15 mouse cellular contexts compared by ENCODE assay signal in genomic region chr8:109903909-109904469, GRCm38 (mm10). TPM values are rescaled to one million over a fixed set of nuclear protein-coding genes. Genes with fewer than 3 reads are reported as not detected.
DNase-seq lines count a peak whose midpoint lies in the region; ATAC-seq and TF ChIP-seq lines count a peak whose summit lies in the region.
"Had no signal": no experiment of that assay in that cellular context is flagged by ENCODE, and none has a peak within 500 bp of the region (broad histone marks: within the 10 kb centered on the region; RNA-seq: fewer than 3 reads in every experiment).

No protein-coding gene starts in this region.

- no peak for TF ChIP-seq POLR2A in limb, embryonic 14.5 days (IDR thresholded peaks at IDR 0.05; ENCODE audit: borderline replicate concordance, extremely low read depth, insufficient read depth, insufficient read length)

- no peaks in the 10 kb centered on the region for H3K4me1 ChIP-seq in limb, embryonic 14.5 days (ENCODE audit: control insufficient read depth, insufficient read depth, low read length)
- H3K4me1 ChIP-seq in limb, embryonic 10.5 days, result no peaks in the 10 kb centered on the region
- H3K4me1 ChIP-seq: embryonic facial prominence, embryonic 13.5 days; heart, embryonic 13.5 days; hindbrain, embryonic 13.5 days; stomach, embryonic 15.5 days had no signal

- H3K27me3 ChIP-seq in limb, embryonic 14.5 days (ENCODE audit: control insufficient read depth, insufficient read depth, low read length), result no peaks in the 10 kb centered on the region
- H3K27me3 ChIP-seq in limb, embryonic 10.5 days (ENCODE audit: low read depth, poor library complexity, severe bottlenecking), result no peaks in the 10 kb centered on the region
- H3K27me3 ChIP-seq: embryonic facial prominence, embryonic 13.5 days; heart, embryonic 13.5 days; hindbrain, embryonic 13.5 days; stomach, embryonic 15.5 days had no signal

- H3K4me2 ChIP-seq in limb, embryonic 14.5 days (replicated peaks; ENCODE audit: low read depth, low read length, severe bottlenecking), result no peak overlapping the region
- H3K4me2 ChIP-seq: embryonic facial prominence, embryonic 13.5 days; heart, embryonic 13.5 days; hindbrain, embryonic 13.5 days; stomach, embryonic 15.5 days had no signal

- H3K4me3 ChIP-seq in limb, embryonic 14.5 days (replicated peaks; ENCODE audit: low read length), result no peak overlapping the region
- H3K4me3 ChIP-seq in limb, embryonic 10.5 days, result no peak overlapping the region
- H3K4me3 ChIP-seq: embryonic facial prominence, embryonic 13.5 days; heart, embryonic 13.5 days; hindbrain, embryonic 13.5 days; stomach, embryonic 15.5 days had no signal

- no peak overlapping the region for H3K9ac ChIP-seq in limb, embryonic 14.5 days (ENCODE audit: low read depth, low read length, severe bottlenecking)
- H3K9ac ChIP-seq: embryonic facial prominence, embryonic 13.5 days; heart, embryonic 13.5 days; hindbrain, embryonic 13.5 days; stomach, embryonic 15.5 days had no signal

- peaks cover 28% of the 10 kb centered on the region for H3K36me3 ChIP-seq in limb, embryonic 14.5 days (ENCODE audit: control insufficient read depth, insufficient read depth, low read length)
- peaks cover 41% of the 10 kb centered on the region for H3K36me3 ChIP-seq in limb, embryonic 10.5 days

- no peak overlapping the region for H3K27ac ChIP-seq in limb, embryonic 14.5 days (replicated peaks; ENCODE audit: low read depth, low read length)
- no peak overlapping the region for H3K27ac ChIP-seq in limb, embryonic 10.5 days
- H3K27ac ChIP-seq: embryonic facial prominence, embryonic 13.5 days; heart, embryonic 13.5 days; hindbrain, embryonic 13.5 days; macrophage; stomach, embryonic 15.5 days had no signal

- H3K9me3 ChIP-seq in limb, embryonic 14.5 days (ENCODE audit: control insufficient read depth, low read length), result no peaks in the 10 kb centered on the region
- H3K9me3 ChIP-seq in limb, embryonic 10.5 days (replicated peaks), result no peaks in the 10 kb centered on the region
- H3K9me3 ChIP-seq: embryonic facial prominence, embryonic 13.5 days; heart, embryonic 13.5 days; hindbrain, embryonic 13.5 days; stomach, embryonic 15.5 days had no signal

- no peak for ATAC-seq in limb, embryonic 14.5 days (ENCODE audit: low FRiP score, low read depth)
- ATAC-seq: activated CD4-positive, CD25-positive, alpha-beta regulatory T cell, adult 4 months had no signal

- DNase-seq in cerebellum, adult 18-20 months, result peak; percentile 15 to 22
- no peak for DNase-seq in cerebellum, adult 11-12 months
- peak; percentile 9 for DNase-seq in limb, embryonic 14.5 days (ENCODE audit: low spot score)
- DNase-seq in limb, embryonic 10.5 days (ENCODE audit: low spot score), result no peak
- DNase-seq in layer of hippocampus, postnatal 36 days, result peak; percentile 20 to 23
- DNase-seq in right cerebral cortex, postnatal 4 days, result peak; percentile 13
- no peak for DNase-seq in kidney, postnatal 25 days
- DNase-seq in heart, adult 11 months, result no peak
- DNase-seq: liver had no signal

- 75% methylated on average over 10 of the region's 10 CpGs for WGBS in limb, embryonic 14.5 days
- WGBS in limb, embryonic 10.5 days, result 94% methylated on average over 10 of the region's 10 CpGs

RNA-seq across cellular contexts. Expression of gene Phlpp2, which starts 35.6 kb away (rescaled TPM):
- 12.0 and 13.8 TPM in 2 replicates for polyA plus RNA-seq in limb, embryonic 14.5 days (2012; rRNA removed)
- polyA plus RNA-seq in limb, embryonic 14.5 days (2014; fragmentation: Nextera tagmentation; extraction: Ambion mirVana), result 3.3 and 4.1 TPM in 2 replicates
- 2.0 and 2.5 TPM in 2 replicates for polyA plus RNA-seq in limb, embryonic 10.5 days (2016; fragmentation: Nextera tagmentation; extraction: Ambion mirVana)
- 10 to 100 TPM; 25.0 to 31.4 TPM for total RNA-seq in layer of hippocampus, postnatal 36 days (2021)

RNA-seq across cellular contexts. Expression of gene Marveld3, which starts 58.0 kb away (rescaled TPM):
- polyA plus RNA-seq in limb, embryonic 14.5 days (2012; rRNA removed), result 0.49 and 1.2 TPM in 2 replicates
- 2.4 and 3.1 TPM in 2 replicates for polyA plus RNA-seq in limb, embryonic 14.5 days (2014; fragmentation: Nextera tagmentation; extraction: Ambion mirVana)
- 0.39 and 0.89 TPM in 2 replicates for polyA plus RNA-seq in limb, embryonic 10.5 days (2016; fragmentation: Nextera tagmentation; extraction: Ambion mirVana)
- total RNA-seq in layer of hippocampus, postnatal 36 days (2021), result not detected
- polyA plus RNA-seq: activated CD4-positive, CD25-positive, alpha-beta regulatory T cell, adult 4 months; macrophage had no signal

Comparison
In these comparisons a context has a peak if more than half of its experiments do, and no peak if none do; other contexts are left out.
1. DNase-seq: peak in cerebellum, adult 18-20 months (2 of 2), limb, embryonic 14.5 days (single experiment), layer of hippocampus, postnatal 36 days (2 of 2) and right cerebral cortex, postnatal 4 days (single experiment); none in cerebellum, adult 11-12 months (single experiment), limb, embryonic 10.5 days (single experiment), kidney, postnatal 25 days (0 of 2) and heart, adult 11 months (single experiment).